Mouse (Mus musculus): ENCODE data around the gene Vcl. TPM values are rescaled to one million over a fixed set of nuclear protein-coding genes. Genes with fewer than 3 reads are reported as not detected.

The Vcl gene
- 10 to 100 TPM; 62.2 to 64.9 (median 63.9) TPM for total RNA-seq (2022)

DNA sequence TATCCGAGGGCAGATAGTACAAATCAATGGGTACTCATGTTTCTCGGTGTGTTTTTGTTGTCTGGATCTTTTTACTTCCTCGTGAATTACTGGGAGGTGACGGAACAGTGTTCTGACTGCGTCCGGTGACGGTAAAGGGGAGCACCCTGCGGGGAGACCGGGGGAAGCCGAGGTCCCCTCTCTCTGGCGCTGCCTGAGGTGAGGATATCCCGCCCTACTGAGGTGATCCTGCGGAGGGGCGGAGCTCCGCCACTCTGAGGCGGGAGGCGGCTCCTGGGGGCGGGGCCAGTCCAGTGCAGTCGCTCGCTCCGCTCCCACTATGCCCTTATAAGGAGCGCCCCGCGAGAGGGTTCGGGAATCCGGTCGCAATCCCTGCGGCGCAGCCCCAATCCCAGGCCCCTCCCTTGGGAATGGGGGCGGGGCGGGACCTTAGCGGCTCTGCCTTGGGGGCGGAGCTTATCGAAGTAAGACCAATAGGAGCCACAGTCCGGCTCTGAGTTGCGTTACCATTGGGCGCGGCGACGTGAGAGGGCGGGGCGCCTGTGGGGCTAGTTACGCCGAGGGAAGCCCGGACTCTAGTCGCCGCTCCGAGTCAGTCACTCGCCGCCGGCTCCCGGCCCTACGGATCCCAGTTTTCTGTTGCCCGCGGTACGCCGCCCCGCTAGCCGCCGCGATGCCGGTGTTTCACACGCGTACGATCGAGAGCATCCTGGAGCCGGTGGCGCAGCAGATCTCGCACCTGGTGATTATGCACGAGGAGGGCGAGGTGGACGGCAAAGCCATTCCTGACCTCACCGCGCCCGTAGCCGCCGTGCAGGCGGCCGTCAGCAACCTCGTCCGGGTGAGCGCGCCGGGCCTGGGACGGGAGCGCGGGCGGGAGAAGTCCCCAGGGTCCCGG is at the start of gene Vcl:
TSS of gene Vcl (plus strand) at position 551 of the 898 bp plus-strand sequence.
- DNase-seq (ENCODE audit: low spot score in 2 of 2): peak; percentile 99

DNA sequence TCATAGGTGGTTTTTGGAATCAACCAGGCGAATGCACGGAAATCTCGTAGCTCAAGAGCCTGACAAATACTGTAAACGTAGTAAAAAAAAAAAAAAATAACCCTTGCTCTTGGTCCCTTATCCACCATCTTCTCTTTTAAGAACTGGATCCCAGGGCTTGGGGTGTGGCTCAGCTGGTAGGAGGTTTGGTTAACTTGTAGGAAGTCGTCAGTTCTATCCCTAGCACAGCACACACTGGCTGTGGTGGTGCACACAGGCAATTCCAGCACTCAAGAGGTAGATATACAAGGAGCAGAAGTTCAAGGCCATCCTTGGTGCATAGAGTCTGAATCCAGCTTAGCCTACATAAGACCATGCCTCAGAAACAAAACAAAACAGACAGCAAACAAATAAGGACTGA is 44.5 kb upstream of the Vcl start:
- DNase-seq (ENCODE audit: low spot score in 2 of 2): no peak

DNA sequence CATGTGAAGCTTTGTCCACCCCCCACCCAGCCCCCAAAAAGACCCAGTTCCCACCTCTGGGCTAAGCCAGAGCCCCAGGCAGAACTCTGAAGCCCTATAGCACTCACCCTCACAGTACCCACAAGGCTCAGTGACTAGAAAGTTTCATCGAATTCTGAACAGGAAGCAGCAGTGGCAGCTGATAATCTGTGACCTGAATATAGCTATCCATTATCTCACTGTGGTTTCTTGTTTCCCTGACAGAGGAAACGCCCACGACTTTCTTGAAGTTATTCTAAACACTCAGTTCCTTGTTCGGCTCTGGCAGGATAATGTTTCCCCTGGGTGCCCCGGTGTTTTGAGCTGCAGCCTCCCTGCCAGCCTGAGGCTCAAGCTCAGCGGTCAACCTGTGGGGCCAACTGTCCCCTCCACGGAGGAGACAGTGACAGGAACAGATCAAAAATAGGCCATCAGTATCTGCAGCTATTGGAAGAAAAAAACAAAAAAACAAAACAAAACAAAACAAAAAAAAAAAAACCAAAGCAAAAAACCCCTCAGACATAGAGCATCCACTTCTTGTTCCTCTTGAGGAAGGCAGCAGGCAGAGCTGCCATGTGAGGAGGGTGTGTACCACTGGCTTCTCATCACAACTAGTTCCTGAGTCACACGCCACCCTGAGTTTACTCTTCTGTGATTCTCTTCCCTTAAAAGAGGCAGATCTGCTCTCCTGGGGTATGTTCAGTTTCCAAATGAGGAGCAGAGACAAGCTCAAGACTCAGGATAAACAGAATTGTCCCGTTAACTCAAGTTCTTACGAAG is 43.9 kb upstream of the Vcl start:
- no peak for DNase-seq (ENCODE audit: low spot score in 2 of 2)

DNA sequence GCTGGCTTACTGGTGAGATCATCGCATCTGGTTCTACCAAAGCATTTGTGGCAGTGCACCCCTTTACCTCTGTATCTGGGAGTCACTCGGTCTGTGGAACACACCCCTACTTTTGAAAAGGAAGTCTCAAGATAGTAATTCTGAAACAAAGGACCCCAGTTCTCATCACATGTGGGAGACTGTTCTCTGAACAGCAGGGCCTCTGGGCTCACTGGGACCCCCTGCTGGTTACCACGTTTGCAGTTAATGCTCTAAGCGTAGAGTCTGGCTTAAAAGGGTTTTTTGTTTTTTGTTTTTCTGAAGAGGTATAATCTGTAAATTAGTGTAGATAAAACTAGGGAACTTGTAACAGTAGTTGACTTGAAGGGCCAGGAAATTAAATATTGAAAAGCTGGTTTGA is 42.9 kb upstream of the Vcl start:
- DNase-seq (ENCODE audit: low spot score in 2 of 2): no peak

DNA sequence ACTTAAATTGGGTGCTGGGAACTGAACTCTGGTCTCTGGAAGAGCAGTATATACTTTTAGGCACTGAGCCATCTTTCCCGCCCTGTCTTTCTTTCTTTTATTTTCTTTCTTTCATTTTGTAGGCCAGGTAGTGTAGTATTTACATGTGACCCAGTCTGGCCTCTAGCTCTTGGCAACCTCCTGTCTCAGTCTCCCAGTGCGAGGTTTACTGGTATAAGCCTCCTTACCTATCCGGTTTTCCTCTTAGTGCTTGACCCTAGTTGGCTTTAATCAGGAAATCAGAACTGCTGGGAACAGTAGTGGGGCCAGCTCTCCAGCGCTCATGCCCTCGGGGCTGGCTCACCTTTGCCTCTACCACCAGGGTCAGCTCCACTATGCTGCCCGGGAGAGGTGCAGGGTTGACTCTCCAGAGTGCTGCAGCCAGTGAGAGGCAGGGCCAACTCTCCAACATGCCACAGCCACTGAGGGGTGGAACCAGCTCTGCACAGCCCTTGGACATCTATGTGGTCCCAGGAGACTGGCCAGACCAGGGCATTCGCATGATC is 41.6 kb upstream of the Vcl start:
- DNase-seq (ENCODE audit: low spot score in 2 of 2): no peak

DNA sequence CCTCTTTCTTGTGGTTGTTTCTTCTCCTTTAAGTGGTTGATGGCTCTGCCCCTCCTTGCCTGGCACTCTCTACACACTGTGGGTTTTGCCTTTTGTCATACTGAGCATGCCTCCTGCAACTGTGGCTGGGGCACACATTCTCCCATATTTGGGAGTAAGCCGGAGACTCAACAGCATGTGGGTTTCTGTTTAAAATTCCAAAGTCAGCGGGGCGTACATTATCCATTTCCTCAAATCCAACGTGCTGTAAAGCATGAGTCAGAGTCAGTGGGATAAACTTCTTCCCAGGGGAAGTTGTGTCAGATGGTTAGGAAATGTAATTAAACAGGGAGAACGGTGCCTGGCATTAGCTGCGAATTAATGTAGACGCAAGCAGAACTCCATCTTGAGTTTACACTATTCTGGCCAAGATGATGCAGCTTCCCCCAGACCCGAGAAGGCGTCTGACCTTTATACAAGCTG is 37.2 kb upstream of the Vcl start:
- no peak for DNase-seq (ENCODE audit: low spot score in 2 of 2)

DNA sequence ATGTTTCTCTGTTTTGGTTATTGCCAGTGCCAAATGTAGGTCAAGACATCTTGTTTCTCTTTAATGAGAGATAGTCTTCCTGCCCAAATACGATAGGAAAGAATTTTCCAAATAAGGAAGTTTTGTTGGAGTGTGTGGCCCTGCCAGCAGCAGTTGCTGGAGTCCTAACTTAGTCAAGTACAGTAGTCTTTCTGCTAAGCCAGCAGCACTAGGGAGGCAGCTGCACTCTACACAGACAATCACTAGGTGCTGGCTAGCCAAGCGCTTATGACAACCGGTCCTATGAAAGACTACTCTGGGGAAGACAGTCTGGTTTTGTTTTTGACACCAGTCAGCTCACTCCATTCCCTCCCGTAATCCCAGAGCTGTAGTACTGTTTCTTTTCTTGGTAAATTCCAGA is 35.4 kb upstream of the Vcl start:
- DNase-seq (ENCODE audit: low spot score in 2 of 2): no peak

DNA sequence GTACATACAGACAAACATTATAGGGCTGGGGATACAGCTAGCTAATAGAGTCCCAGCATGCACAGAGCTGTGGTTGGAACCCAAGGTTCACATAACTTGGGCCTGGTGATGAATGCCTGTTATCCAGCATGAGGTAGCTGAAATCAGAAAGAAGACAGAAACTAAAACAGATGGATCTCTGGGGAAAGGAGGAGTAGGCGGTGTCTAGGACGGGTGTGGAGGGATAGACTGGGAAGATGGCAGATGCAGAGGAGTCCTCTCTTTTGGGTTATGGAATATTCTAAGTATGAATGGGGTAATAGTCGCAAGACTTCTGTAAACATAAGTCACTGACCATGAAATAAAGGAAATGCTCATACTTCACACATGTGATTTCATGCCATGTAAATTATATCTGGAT is 27.9 kb upstream of the Vcl start:
- DNase-seq (ENCODE audit: low spot score in 2 of 2): no peak

DNA sequence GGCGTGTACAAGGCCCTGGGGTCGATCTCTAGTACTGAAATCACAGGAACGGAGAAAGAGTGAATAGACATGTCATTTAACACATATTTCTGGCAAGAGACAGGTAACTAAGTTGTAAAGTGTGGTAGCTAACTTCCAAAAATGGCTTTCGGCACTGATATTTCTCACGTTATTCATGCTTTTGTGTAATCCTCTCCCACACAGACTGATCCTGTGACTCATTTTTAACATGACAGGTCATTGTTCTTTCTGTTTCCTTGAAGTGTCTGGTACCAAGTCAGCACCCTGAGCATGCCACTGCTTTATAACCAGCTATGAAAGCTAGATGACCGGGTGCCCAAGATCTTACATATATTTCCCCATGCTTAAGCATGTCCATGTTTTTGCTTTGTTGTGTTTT is 26.1 kb upstream of the Vcl start:
- no peak for DNase-seq (ENCODE audit: low spot score in 2 of 2)

DNA sequence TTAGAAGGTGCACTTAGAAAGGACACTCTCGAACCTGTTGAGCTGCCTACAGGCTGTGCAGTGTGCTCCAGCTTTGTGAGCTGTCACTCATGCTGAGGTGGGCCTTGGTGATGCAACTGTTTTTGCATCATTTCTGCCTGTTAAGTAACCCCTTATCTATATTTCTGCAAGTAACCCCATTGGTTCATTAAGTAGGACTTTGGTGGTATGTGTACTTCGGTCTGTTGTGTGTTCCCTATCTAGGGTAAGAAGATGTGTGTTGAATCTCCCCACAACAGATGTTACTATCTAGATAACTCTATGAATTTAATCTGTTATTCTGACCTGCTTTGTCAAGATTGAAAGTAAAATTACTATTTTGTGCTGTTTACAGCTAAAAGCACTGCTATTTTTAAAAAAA is 17.4 kb upstream of the Vcl start:
- no peak for DNase-seq (ENCODE audit: low spot score in 2 of 2)

DNA sequence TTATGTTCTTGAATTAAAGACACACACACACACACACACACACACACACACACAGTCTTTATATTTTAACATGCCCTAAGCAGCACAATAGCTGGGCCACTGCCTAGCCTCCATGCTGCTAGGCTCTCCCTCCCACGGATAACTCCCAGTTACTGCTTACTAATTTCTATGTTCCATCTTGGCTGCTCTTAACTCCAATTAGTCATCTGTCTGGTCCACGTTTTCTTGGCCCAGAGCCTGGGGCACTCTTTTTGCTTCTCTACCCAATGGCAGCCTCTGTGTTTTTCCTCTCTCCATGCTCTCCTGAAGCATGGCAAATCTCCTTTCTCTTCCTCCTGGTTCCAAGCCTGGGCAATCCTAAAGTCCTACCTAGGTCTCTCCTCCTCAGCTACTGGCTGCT is 14.8 kb upstream of the Vcl start:
- no peak for DNase-seq (ENCODE audit: low spot score in 2 of 2)

DNA sequence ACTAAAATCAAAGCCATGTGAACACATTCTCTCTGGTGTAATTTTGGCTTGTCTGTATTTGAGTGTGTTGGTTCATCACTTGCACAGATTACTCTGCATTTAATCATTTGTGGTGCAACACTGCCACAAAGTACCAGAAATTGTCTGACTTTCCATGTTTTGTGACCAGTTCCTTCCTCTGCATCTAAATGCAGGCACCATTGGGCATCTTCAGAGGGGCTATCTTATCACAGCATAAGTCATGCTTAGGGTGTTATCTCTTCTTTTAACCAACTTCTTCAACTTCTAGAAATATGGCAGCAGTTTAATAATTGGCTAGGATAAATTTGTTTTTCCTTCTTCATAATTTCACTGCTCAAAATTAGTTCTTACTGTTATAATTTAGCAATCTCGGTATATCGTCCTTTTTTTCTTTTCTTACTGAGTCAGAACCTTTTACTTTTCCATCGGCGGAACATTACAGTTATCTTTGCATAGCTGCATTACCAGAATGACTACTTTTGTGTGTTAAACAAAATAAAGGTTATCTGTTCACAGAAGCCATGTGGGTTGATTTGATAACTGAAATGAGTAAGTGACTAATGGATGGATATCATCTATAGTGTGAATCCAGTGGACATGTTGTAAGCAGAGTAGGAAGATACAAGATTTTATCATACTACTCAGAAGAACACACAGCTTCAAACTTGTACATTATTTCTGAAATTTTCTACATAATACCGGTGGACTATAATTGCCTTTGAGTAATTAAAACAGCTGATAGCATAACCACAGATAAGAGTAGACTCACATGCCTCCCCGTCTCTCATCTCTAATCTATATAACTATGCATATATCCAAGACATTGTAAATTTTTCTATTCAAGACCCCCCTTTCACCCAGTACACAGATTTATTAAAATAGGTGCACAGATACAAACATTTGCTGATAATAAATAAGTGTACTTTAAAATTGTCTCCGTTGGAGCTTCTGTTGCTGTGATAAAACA is 12.3 kb upstream of the Vcl start:
- no peak for DNase-seq (ENCODE audit: low spot score in 2 of 2)

DNA sequence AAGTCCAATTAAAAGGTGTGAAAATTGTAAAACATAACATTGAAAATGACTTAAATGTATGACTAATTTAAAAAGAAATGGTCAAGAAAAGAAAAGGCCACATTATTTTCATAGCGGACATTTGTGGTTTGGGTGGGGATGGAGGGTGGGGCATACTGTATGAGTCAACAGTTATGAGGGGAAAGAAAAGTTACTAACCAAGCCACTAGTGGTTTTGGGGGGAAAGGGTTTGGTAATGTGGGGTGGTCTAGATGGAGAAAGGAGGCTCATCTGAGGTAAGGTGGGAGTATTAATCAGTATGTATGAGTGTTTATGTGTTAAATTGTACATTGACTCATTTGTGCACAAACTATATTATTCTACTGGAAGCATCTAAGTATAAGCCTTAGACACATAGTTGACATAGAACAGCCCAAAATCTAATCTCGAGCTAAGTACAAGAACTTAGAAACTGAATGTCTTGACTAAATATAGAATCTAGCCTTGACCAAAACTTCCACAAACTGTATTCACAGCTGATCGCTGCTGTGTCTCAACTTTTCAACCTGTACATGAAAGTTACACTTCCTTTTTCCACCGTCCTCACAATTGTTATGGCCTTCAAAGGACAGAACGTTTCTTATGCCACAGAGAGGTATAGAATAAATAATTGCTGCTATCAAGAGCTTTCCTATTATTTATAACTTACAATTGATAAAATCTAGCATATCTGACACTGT is 5.0 kb upstream of the Vcl start:
- no peak for DNase-seq (ENCODE audit: low spot score in 2 of 2)

DNA sequence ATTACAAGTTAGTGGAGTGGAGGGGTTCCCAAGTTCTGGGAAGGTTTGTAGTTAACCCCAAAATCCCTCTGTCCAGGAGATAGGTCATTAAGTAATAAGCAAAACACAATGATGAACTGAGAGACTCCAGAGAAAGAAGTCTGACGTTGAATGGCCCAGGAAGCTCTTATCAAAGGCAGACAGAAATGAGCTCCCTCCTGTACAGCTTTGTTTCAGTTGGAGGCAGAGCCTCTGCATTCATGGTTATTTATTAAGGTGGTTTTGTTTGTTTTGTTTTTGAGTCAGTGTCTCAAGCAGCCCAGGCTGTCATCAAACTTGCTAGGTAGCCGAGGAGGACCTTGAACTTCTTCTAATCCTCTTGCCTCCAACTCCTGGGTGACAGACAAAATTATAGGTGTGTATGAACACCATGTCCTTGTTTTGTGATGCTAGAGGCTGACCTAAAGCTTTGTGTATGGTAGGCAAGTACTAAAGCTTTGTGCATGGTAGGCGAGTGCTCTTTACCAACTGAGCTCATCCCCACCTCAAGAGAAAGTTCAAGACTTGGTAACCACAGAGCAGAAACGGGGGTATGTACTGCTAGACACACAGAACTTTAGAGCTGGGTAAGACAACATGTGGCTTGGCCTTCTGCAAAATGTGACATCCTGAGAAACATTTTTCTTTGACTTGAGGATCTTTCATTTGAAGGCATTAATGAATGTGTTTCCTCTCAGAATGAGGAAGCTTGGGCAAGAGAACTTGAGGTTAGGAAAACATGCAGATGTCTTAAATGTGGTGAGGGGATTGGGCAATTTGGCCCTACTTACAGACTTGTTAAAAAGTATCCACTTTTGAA is 1.5 kb upstream of the Vcl start:
- no peak for DNase-seq (ENCODE audit: low spot score in 2 of 2)

DNA sequence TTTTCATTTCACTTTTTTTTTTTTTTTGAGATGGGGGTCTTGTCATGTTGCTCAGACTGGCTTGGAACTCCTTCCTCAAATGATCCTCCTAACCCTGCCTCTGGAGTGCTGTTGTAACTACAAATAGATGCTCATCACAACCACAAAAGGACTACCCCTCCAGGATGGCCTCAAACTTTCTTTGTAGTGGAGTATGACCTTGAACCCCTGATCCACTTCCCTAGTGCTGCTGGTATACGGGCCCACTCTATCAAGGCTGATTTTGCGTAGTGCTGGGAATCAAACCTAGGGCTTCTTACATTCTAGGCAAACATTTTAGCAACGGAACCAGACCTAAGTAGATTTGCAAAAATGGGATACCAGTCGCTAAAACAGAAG is 901 bp upstream of the Vcl start:
- DNase-seq (ENCODE audit: low spot score in 2 of 2): no peak

DNA sequence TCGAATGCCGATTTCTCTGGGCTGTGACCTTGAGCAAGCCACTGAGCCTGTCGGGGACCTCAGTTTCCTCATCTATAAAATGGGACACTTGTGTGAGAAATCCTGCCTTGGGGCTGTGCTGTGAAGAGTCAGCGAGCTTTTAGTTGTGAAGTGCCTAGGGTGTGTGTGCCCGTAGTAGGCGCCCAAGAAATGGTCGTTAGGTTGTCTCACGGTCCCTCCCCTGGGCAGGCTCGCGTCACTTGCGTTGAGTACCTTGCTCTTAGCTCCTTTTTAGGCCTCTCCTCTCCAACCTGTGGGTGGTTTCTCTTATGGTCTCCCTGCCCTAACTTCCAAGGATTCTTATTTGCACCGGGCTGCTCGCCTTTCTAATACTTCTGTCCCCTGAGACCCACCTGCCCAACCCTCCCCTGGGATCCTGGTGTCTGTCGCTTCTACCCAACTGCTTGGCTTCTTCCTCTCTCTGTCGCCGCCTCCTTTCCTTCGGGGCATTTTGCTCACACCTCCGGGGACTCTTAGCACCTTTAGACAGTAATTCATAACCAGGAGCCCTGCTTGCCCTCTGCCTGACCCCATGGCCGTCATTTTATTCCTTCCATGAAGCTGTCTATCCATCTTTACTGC is 726 bp downstream of the Vcl start:
- peak in 1 of 2 experiments; percentile 6 for DNase-seq (ENCODE audit: low spot score in 2 of 2)

DNA sequence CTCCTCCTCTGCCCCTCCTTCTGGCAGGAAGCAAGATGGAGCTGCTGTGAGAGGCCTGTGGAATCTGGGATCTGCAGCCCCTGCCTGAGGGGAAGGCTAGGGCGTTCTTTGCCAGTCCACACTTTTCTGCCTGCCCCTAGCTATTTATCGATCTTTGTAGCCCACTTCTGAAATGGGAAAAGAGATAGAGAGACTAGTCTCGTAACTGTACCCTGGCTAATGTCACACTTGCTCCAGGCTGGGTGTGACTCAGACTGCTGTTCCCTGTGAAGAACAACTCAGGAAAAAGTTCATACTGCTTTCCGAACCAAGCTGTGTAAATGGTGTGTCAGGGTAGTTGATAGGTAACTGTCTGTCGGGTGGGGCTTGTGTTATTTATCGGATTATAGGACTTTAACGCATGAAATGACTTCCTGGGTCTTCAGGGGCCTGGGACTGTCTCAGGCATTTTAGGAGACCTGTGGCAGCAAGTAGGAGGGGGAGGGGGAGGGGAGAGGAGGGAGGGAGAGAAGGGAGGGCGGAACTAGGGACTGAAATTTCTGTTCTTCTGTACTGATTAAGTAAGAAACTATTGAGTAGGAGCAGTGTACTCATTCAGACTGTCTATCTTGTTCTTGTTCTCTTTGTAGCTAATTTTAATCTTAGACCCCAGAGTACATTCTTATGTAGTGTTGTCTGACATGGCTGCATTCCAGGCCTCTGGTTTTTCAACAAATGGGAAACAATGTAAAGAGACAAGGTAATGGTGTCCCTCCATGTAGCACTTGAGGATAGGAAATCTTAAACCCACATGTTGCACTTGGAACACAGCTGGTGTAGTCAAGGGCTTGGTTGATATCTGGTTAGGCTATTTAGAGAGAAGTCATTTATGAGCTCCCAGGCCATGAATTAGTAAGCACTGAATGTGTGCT is 1.5 kb downstream of the Vcl start:
- no peak for DNase-seq (ENCODE audit: low spot score in 2 of 2)

DNA sequence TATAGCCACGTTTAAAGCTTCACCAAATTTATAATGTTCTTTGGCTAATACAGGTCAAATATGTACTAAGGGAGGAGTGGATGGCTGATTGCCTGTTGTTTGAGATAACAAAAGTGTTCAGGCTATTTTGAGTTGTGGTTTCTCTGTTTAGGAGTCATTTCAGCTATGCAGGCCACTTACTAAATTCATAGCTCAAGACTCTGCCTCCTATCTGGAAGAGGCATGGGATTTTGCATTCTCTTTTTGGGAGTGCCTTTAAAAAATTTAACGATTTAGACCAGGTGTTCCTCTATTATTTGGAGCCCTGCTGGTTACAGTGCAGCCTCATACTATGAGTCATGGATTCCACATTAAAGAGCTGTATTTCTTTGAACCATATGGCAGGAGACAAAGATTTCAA is 9.2 kb downstream of the Vcl start:
- no peak for DNase-seq (ENCODE audit: low spot score in 2 of 2)
